Mouse (Mus musculus) forebrain, embryonic 14.5 days (tissue): ENCODE results near the gene Ilf2. TPM values are rescaled to one million over a fixed set of nuclear protein-coding genes. Genes with fewer than 3 reads are reported as not detected.
A peak's percentile ranks its signal among the peaks of the same experiment; 100 is the strongest.

Experiments
- ATAC-seq: fragments of 200-750 bp; cut with Nextera tagmentation; 2 replicates; pipeline ENCODE4 v1.8.0; 2017; ENCODE audit warnings: mild to moderate bottlenecking, moderate library complexity
- DNase-seq: peaks from one replicate; pipeline ENCODE4 v3.0.0-alpha.2; 2015; ENCODE audit warnings: low spot score
- H3K27ac ChIP-seq: fragments of 300-500 bp; sonication (generic); 2 replicates; pipeline ENCODE4 v1.5.1; 2014; ENCODE audit warnings: low read depth, mild to moderate bottlenecking, control low read depth, low read length, moderate library complexity
- H3K27me3 ChIP-seq: fragments of 300-500 bp; sonication (generic); replicated peaks from 2 replicates; pipeline ENCODE4 v1.6.1; 2014; ENCODE audit warnings: low read length, control low read depth, mixed read lengths; ENCODE audit not compliant: control insufficient read depth, insufficient read depth
- H3K36me3 ChIP-seq: fragments of 300-500 bp; sonication (generic); 2 replicates; pipeline ENCODE4 v1.6.1; 2014; ENCODE audit warnings: low read length, control low read depth; ENCODE audit not compliant: control insufficient read depth, insufficient read depth
- H3K4me1 ChIP-seq: fragments of 300-500 bp; sonication (generic); 2 replicates; pipeline ENCODE4 v1.6.1; 2014; ENCODE audit warnings: antibody characterized with exemption, low read length, control low read depth; ENCODE audit not compliant: control insufficient read depth, insufficient read depth
- H3K4me2 ChIP-seq: fragments of 300-500 bp; sonication (generic); 2 replicates; pipeline ENCODE4 v1.6.1; 2014; ENCODE audit warnings: mild to moderate bottlenecking, control low read depth, low read length
- H3K4me3 ChIP-seq: fragments of 300-500 bp; sonication (generic); 2 replicates; pipeline ENCODE4 v1.5.1; 2014; ENCODE audit warnings: low read depth, low read length, control low read depth
- H3K9ac ChIP-seq: fragments of 300-500 bp; sonication (generic); 2 replicates; pipeline ENCODE4 v1.6.1; 2014; ENCODE audit warnings: mild to moderate bottlenecking, low read length, control low read depth, moderate library complexity
- H3K9me3 ChIP-seq: fragments of 300-500 bp; sonication (generic); replicated peaks from 2 replicates; pipeline ENCODE4 v1.6.1; 2016; ENCODE audit warnings: low read length, control low read depth, mixed read lengths; ENCODE audit not compliant: control insufficient read depth
- WGBS: fragments of 180-500 bp; shearing (Covaris S2); extraction: QIAGEN DNeasy Blood & Tissue Kit; methylation state at CpG from one replicate; pipeline ENCODE4 v1.1.7; 2014; 5-methylcytosine and 5-hydroxymethylcytosine counted together
- polyA plus RNA-seq: library from polyadenylated mRNA; unstranded; fragments of >200 nt; fragmentation: Nextera tagmentation; extraction: Ambion mirVana; gene quantifications from 2 replicates; pipeline ENCODE4 v1.2.1, GENCODE M21; 2014

Gene Ilf2
- polyA plus RNA-seq, 1 experiment from 2014 or later = 266 TPM

- Histone ChIP-seq H3K27ac (no peak overlapping the region), H3K9me3 (no peaks in the 10 kb centered on the region), H3K4me3 (no peak overlapping the region), H3K9ac (no peak overlapping the region), H3K4me1 (no peaks in the 10 kb centered on the region), H3K27me3 (no peaks in the 10 kb centered on the region), H3K36me3 (peaks cover 33% of the 10 kb centered on the region), H3K4me2 (no peak overlapping the region)
- DNase-seq = peak; percentile 30
- 47% methylated on average over 2 of the region's 2 CpGs for WGBS
- ATAC-seq = no peak
Measured at GRCm38 (mm10) chr3:90491350-90491749, 15.4 kb downstream of the Ilf2 start.

- DNase-seq (no peak), ATAC-seq (no peak)
- Histone ChIP-seq H3K9ac (no peak overlapping the region), H3K36me3 (peaks cover 35% of the 10 kb centered on the region), H3K4me1 (no peaks in the 10 kb centered on the region), H3K27me3 (no peaks in the 10 kb centered on the region), H3K9me3 (no peaks in the 10 kb centered on the region), H3K27ac (no peak overlapping the region), H3K4me2 (no peak overlapping the region), H3K4me3 (no peak overlapping the region)
- 69% methylated on average over 4 of the region's 4 CpGs for WGBS
Measured at GRCm38 (mm10) chr3:90493831-90494540, 18.1 kb downstream of the Ilf2 start.

GRCm38 (mm10) chr3:90495850-90496525 lies 20.1 kb downstream of the Ilf2 start:
- Histone ChIP-seq H3K4me3 (no peak overlapping the region), H3K9me3 (no peaks in the 10 kb centered on the region), H3K36me3 (peaks cover 50% of the 10 kb centered on the region), H3K27ac (no peak overlapping the region), H3K27me3 (no peaks in the 10 kb centered on the region), H3K9ac (no peak overlapping the region), H3K4me2 (no peak overlapping the region), H3K4me1 (no peaks in the 10 kb centered on the region)
- no peak for ATAC-seq
- 93% methylated on average over 7 of the region's 7 CpGs for WGBS
- DNase-seq = no peak

- Histone ChIP-seq H3K27me3 (no peaks in the 10 kb centered on the region), H3K4me2 (no peak overlapping the region), H3K9ac (no peak overlapping the region), H3K27ac (no peak overlapping the region), H3K4me1 (no peaks in the 10 kb centered on the region), H3K9me3 (no peaks in the 10 kb centered on the region), H3K36me3 (peaks cover 66% of the 10 kb centered on the region), H3K4me3 (no peak overlapping the region)
- DNase-seq (no peak), ATAC-seq (no peak)
Measured at GRCm38 (mm10) chr3:90497597-90497996, 21.7 kb downstream of the Ilf2 start.

GRCm38 (mm10) chr3:90503444-90503843 lies 27.5 kb downstream of the Ilf2 start:
- peaks cover 11% of the 10 kb centered on the region for H3K4me1 ChIP-seq
- no peaks in the 10 kb centered on the region for H3K9me3 ChIP-seq
- H3K9ac ChIP-seq = no peak overlapping the region
- no peak overlapping the region for H3K4me3 ChIP-seq
- H3K27me3 ChIP-seq = no peaks in the 10 kb centered on the region
- H3K36me3 ChIP-seq = peaks cover 89% of the 10 kb centered on the region
- no peak overlapping the region for H3K27ac ChIP-seq
- ATAC-seq (no peak), DNase-seq (no peak)
- WGBS = 75% methylated on average over 4 of the region's 4 CpGs
- no peak overlapping the region for H3K4me2 ChIP-seq

GRCm38 (mm10) chr3:90505216-90505615 lies 29.3 kb downstream of the Ilf2 start:
- peaks cover 72% of the 10 kb centered on the region for H3K36me3 ChIP-seq
- 90% methylated on average over 5 of the region's 5 CpGs for WGBS

GRCm38 (mm10) chr3:90506362-90506761 lies 30.4 kb downstream of the Ilf2 start:
- DNase-seq = no peak
- H3K27me3 ChIP-seq = no peaks in the 10 kb centered on the region
- H3K4me2 ChIP-seq = no peak overlapping the region
- peaks cover 64% of the 10 kb centered on the region for H3K36me3 ChIP-seq
- no peaks in the 10 kb centered on the region for H3K9me3 ChIP-seq
- H3K27ac ChIP-seq = no peak overlapping the region
- peaks cover 11% of the 10 kb centered on the region for H3K4me1 ChIP-seq
- no peak for ATAC-seq
- no peak overlapping the region for H3K9ac ChIP-seq
- 94% methylated on average over 3 of the region's 3 CpGs for WGBS
- H3K4me3 ChIP-seq = no peak overlapping the region

More at GRCm38 (mm10) chr3:90505216-90505615, 29.3 kb downstream of the Ilf2 start:
- H3K27me3 ChIP-seq = no peaks in the 10 kb centered on the region
- no peaks in the 10 kb centered on the region for H3K9me3 ChIP-seq
- no peak overlapping the region for H3K27ac ChIP-seq
- DNase-seq (no peak), ATAC-seq (no peak)
- H3K4me3 ChIP-seq = no peak overlapping the region
- peaks cover 11% of the 10 kb centered on the region for H3K4me1 ChIP-seq
- H3K9ac ChIP-seq = no peak overlapping the region
- H3K4me2 ChIP-seq = no peak overlapping the region

GRCm38 (mm10) chr3:90508287-90508949 lies 32.5 kb downstream of the Ilf2 start:
- no peak; the same call in 1 of the 2 replicates for ATAC-seq
- DNase-seq = no peak
- peaks cover 11% of the 10 kb centered on the region for H3K4me1 ChIP-seq
- H3K27me3 ChIP-seq = peaks cover 2% of the 10 kb centered on the region; the same call in 1 of the 2 replicates
- 1% methylated on average over 20 of the region's 20 CpGs for WGBS
- peak overlapping the region; percentile 99 for H3K9ac ChIP-seq
- peak overlapping the region; percentile 83 for H3K4me2 ChIP-seq
- peak overlapping the region; percentile 92; the same call in 1 of the 2 replicates for H3K27ac ChIP-seq
- peaks cover 44% of the 10 kb centered on the region for H3K36me3 ChIP-seq
- peak overlapping the region; percentile 93 for H3K4me3 ChIP-seq
- no peaks in the 10 kb centered on the region for H3K9me3 ChIP-seq
